Mouse (Mus musculus) stomach, postnatal 0 days (tissue): ENCODE data around the gene Stk38.

ENCODE experiments used
- CTCF ChIP-seq: IDR thresholded peaks from 2 replicates; pipeline ENCODE4 v1.5.1; 2016; ENCODE audit warnings: antibody characterized with exemption, low read depth, mild to moderate bottlenecking, moderate library complexity
- EP300 ChIP-seq: optimal IDR thresholded peaks from 2 replicates; pipeline ENCODE3; 2016; ENCODE audit warnings: antibody characterized with exemption

DNA sequence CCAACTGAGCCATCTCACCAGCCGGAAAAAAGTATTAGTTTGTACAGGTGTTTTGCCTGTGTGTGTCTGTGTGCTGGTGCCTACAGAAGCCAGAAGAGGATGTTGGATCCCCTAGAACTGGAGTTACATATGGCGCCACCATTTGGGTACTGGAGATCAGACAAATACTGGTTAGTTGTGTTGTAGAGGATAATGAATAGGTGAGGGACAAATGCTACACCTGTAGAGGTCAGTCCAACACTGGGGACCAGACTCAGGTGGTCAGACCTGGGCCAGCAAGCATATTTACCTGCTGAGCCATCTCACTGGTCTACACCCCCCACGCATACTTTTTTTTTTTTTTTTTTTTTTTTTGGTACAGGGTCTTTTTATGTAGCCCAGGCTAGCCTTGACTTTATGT lies 39.1 kb upstream of the Stk38 start:
- TF ChIP-seq EP300 (no peak), CTCF (no peak)
